Mouse (Mus musculus): ENCODE results near the gene Tmcc3. TPM values are rescaled to one million over a fixed set of nuclear protein-coding genes. Genes with fewer than 3 reads are reported as not detected.

Gene Tmcc3
- total and polyA plus RNA-seq, 2 experiments from 2014 or later: 4.1 to 10.0 TPM

- Histone ChIP-seq H3K36me3 (replicated peaks; ENCODE audit: control insufficient read depth, insufficient read depth, low read length) (no peaks in the 10 kb centered on the region), H3K9me3 (replicated peaks; ENCODE audit: control insufficient read depth, low read length) (no peaks in the 10 kb centered on the region), H3K4me3 (ENCODE audit: low read depth, low read length) (no peak overlapping the region), H3K4me1 (ENCODE audit: control insufficient read depth, insufficient read depth) (peaks cover 20% of the 10 kb centered on the region; the same call in 1 of the 2 replicates), H3K9ac (replicated peaks; ENCODE audit: low read depth, low read length) (no peak overlapping the region), H3K27ac (ENCODE audit: low read depth) (no peak overlapping the region), H3K27me3 (ENCODE audit: control insufficient read depth, insufficient read depth, low read length) (no peaks in the 10 kb centered on the region), H3K4me2 (ENCODE audit: low read depth, low read length) (no peak overlapping the region)
- TF ChIP-seq EP300 (IDR thresholded peaks at IDR 0.05; ENCODE audit: low read depth) (no peak), CTCF (IDR thresholded peaks at IDR 0.05; ENCODE audit: low read depth) (no peak)
- DNase-seq (ENCODE audit: low spot score) (peak; percentile 55), ATAC-seq (ENCODE audit: insufficient read depth, low read depth) (peak; percentile 66)
- 13% methylated on average over 7 of the region's 7 CpGs for WGBS
Measured at GRCm38 (mm10) chr10:94561351-94561750, 249.6 kb downstream of the Tmcc3 start.

GRCm38 (mm10) chr10:94562188-94562587 lies 250.4 kb downstream of the Tmcc3 start:
- Histone ChIP-seq H3K9me3 (replicated peaks; ENCODE audit: control insufficient read depth, low read length) (no peaks in the 10 kb centered on the region), H3K9ac (replicated peaks; ENCODE audit: low read depth, low read length) (no peak overlapping the region), H3K4me2 (ENCODE audit: low read depth, low read length) (no peak overlapping the region), H3K36me3 (replicated peaks; ENCODE audit: control insufficient read depth, insufficient read depth, low read length) (no peaks in the 10 kb centered on the region), H3K4me3 (ENCODE audit: low read depth, low read length) (no peak overlapping the region), H3K27ac (ENCODE audit: low read depth) (no peak overlapping the region), H3K4me1 (ENCODE audit: control insufficient read depth, insufficient read depth) (peaks cover 20% of the 10 kb centered on the region; the same call in 1 of the 2 replicates), H3K27me3 (ENCODE audit: control insufficient read depth, insufficient read depth, low read length) (no peaks in the 10 kb centered on the region)
- DNase-seq (ENCODE audit: low spot score) (no peak), ATAC-seq (ENCODE audit: insufficient read depth, low read depth) (no peak)
- TF ChIP-seq CTCF (IDR thresholded peaks at IDR 0.05; ENCODE audit: low read depth) (peak; percentile 52), EP300 (IDR thresholded peaks at IDR 0.05; ENCODE audit: low read depth) (no peak)
- 32% methylated on average over 1 of the region's 1 CpGs for WGBS

GRCm38 (mm10) chr10:94562991-94563390 lies 251.2 kb downstream of the Tmcc3 start:
- Histone ChIP-seq H3K27me3 (ENCODE audit: control insufficient read depth, insufficient read depth, low read length) (no peaks in the 10 kb centered on the region), H3K4me1 (ENCODE audit: control insufficient read depth, insufficient read depth) (peaks cover 16% of the 10 kb centered on the region; the same call in 1 of the 2 replicates), H3K9me3 (replicated peaks; ENCODE audit: control insufficient read depth, low read length) (no peaks in the 10 kb centered on the region), H3K4me2 (ENCODE audit: low read depth, low read length) (no peak overlapping the region), H3K4me3 (ENCODE audit: low read depth, low read length) (no peak overlapping the region), H3K27ac (ENCODE audit: low read depth) (no peak overlapping the region), H3K36me3 (replicated peaks; ENCODE audit: control insufficient read depth, insufficient read depth, low read length) (no peaks in the 10 kb centered on the region), H3K9ac (replicated peaks; ENCODE audit: low read depth, low read length) (no peak overlapping the region)
- DNase-seq (ENCODE audit: low spot score) (no peak), ATAC-seq (ENCODE audit: insufficient read depth, low read depth) (no peak)
- TF ChIP-seq EP300 (IDR thresholded peaks at IDR 0.05; ENCODE audit: low read depth): no peak
- no peak for TF ChIP-seq CTCF (IDR thresholded peaks at IDR 0.05; ENCODE audit: low read depth)
- 76% methylated on average over 3 of the region's 3 CpGs for WGBS

- no peak overlapping the region for H3K4me3 ChIP-seq (ENCODE audit: low read depth, low read length)
- ATAC-seq (ENCODE audit: insufficient read depth, low read depth) (peak; percentile 63), DNase-seq (ENCODE audit: low spot score) (peak; percentile 76)
- no peaks in the 10 kb centered on the region for H3K27me3 ChIP-seq (ENCODE audit: control insufficient read depth, insufficient read depth, low read length)
- no peak overlapping the region for H3K9ac ChIP-seq (replicated peaks; ENCODE audit: low read depth, low read length)
- H3K9me3 ChIP-seq (replicated peaks; ENCODE audit: control insufficient read depth, low read length): no peaks in the 10 kb centered on the region
- no peak overlapping the region for H3K4me2 ChIP-seq (ENCODE audit: low read depth, low read length)
- no peaks in the 10 kb centered on the region for H3K36me3 ChIP-seq (replicated peaks; ENCODE audit: control insufficient read depth, insufficient read depth, low read length)
- 21% methylated on average over 7 of the region's 7 CpGs for WGBS
- peak overlapping the region; percentile 71 for H3K27ac ChIP-seq (ENCODE audit: low read depth)
- TF ChIP-seq CTCF (IDR thresholded peaks at IDR 0.05; ENCODE audit: low read depth) (no peak), EP300 (IDR thresholded peaks at IDR 0.05; ENCODE audit: low read depth) (peak; percentile 75; the same call in 1 of the 2 replicates)
- H3K4me1 ChIP-seq (ENCODE audit: control insufficient read depth, insufficient read depth): peaks cover 13% of the 10 kb centered on the region; the same call in 1 of the 2 replicates
Measured at GRCm38 (mm10) chr10:94565410-94566221, 253.9 kb downstream of the Tmcc3 start.

- ATAC-seq (ENCODE audit: insufficient read depth, low read depth) (no peak), DNase-seq (ENCODE audit: low spot score) (no peak)
- H3K4me2 ChIP-seq (ENCODE audit: low read depth, low read length): no peak overlapping the region
- no peaks in the 10 kb centered on the region for H3K27me3 ChIP-seq (ENCODE audit: control insufficient read depth, insufficient read depth, low read length)
- H3K9ac ChIP-seq (replicated peaks; ENCODE audit: low read depth, low read length): no peak overlapping the region
- H3K36me3 ChIP-seq (replicated peaks; ENCODE audit: control insufficient read depth, insufficient read depth, low read length): no peaks in the 10 kb centered on the region
- H3K4me1 ChIP-seq (ENCODE audit: control insufficient read depth, insufficient read depth): peaks cover 13% of the 10 kb centered on the region; the same call in 1 of the 2 replicates
- H3K27ac ChIP-seq (ENCODE audit: low read depth): peak overlapping the region; percentile 71
- no peak overlapping the region for H3K4me3 ChIP-seq (ENCODE audit: low read depth, low read length)
- WGBS: 71% methylated on average over 21 of the region's 21 CpGs
- no peaks in the 10 kb centered on the region for H3K9me3 ChIP-seq (replicated peaks; ENCODE audit: control insufficient read depth, low read length)
- TF ChIP-seq EP300 (IDR thresholded peaks at IDR 0.05; ENCODE audit: low read depth) (no peak), CTCF (IDR thresholded peaks at IDR 0.05; ENCODE audit: low read depth) (no peak)
Measured at GRCm38 (mm10) chr10:94566222-94566868, 254.6 kb downstream of the Tmcc3 start.

Data from heart, postnatal 0 days (tissue).